Mouse (Mus musculus): ENCODE data around the gene Ints1. TPM values are rescaled to one million over a fixed set of nuclear protein-coding genes. Genes with fewer than 3 reads are reported as not detected.

The Ints1 gene
- total RNA-seq, 2 experiments from 2014 or later: 27.4 to 31.2 TPM

DNA sequence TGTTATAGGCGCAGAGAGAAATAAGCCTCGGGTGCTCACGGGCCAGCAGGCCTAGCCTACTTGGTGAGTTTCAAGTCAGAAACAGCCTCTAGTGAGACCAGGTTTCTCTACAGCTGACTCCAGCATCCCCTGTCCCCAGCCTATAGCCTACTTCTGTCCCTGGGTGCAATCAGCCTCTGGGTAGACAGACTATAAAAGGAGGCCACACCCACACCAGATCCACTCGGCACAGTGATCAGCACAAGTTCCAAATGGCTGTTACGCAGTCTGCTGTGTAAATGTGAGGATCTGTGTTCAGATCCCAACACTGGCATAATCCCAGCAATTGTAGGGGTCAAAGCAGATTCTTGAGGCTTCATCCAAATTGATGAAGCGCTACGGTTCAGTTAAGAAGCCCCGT lies 27.7 kb upstream of the Ints1 start:
- no peak for DNase-seq
- intact Hi-C loops (cut with DNase I): no loop called here

DNA sequence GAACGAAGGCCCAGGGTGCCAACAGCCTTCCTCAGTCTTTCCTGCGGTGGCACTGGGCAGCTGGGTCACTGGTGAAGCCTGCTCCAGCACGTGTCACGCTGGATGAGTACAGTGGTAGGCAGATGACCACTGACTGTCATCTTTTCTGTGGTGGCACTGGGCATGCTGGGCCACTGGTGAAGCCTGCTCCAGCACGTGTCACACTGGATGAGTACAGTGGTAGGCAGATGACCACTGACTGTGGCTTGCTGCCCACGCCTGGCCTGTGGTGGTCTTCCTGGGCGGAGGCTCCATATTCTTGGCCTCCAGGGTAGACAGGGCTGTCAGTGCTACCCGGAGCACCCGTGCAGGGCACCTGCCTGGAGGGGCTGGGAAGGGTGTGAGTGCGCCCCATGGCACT lies 26.4 kb upstream of the Ints1 start:
- DNase-seq: no peak
- intact Hi-C loops (cut with DNase I): no loop called here

DNA sequence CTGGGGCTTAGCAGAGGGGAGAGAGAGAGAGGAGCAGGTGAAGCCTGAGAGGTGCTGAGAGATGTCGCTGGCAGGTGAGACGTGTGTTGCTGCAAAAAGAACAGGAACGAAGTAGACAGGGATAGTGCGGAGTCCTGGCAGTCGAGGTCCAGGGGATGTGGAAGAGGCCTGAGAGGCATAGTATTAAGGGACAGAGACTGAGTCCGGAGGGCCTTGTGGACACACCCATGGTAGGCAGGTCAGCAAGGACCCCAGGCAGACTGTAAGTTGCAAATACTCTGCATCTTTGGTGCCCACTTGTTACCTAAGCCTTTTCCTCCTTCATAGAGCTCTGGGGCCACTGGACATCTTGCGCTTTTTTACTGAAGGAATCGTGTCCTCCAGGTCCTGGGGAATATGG lies 25.8 kb upstream of the Ints1 start:
- DNase-seq: no peak
- intact Hi-C loops (cut with DNase I): no loop called here

DNA sequence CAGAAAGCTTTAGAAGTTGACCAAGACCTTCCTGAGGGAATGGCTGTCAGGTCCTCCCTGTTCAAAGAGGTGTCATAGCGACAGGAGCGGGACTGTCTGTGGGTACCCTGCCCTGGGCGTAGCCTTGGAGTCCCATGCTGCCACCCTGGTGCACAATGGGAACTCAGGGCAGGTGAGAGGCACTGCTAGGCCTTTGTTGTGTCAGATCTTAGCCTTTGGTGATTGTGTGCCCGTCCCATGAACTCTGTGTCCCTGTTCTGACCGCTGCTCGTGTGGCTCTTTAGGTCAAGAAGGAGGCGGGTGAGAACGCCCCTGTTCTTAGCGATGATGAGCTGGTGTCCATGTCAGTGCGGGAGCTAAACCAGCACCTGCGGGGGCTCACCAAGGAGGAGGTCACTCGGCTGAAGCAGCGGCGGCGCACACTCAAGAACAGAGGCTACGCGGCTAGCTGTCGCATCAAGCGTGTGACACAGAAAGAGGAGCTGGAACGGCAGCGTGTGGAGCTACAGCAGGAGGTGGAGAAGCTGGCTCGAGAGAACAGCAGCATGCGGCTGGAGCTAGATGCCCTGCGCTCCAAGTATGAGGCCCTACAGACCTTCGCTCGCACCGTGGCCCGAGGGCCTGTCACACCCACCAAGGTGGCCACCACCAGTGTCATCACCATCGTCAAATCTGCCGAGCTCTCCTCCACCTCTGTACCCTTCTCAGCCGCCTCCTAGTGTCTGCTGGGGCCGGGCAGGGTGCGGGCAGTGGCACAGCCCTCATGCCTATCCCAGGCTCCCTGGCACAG lies 24.5 kb upstream of the Ints1 start:
- intact Hi-C loops (cut with DNase I): no loop called here
- DNase-seq: no peak

GRCm38 (mm10) chr5:139799041-139799440 lies 23.6 kb upstream of the Ints1 start:
- no peak for DNase-seq
- intact Hi-C loops (cut with DNase I): no loop called here

GRCm38 (mm10) chr5:139798168-139798900 lies 22.9 kb upstream of the Ints1 start:
- intact Hi-C loops (cut with DNase I): no loop called here

GRCm38 (mm10) chr5:139797473-139798167 lies 22.1 kb upstream of the Ints1 start:
- intact Hi-C loops (cut with DNase I): no loop called here
- peak; percentile 81 to 88 for DNase-seq

More at GRCm38 (mm10) chr5:139798168-139798900, 22.9 kb upstream of the Ints1 start:
- no peak for DNase-seq

- DNase-seq: peak; percentile 79 to 91
- intact Hi-C loops (cut with DNase I): no loop called here
Measured at GRCm38 (mm10) chr5:139796900-139797299, 21.4 kb upstream of the Ints1 start.

DNA sequence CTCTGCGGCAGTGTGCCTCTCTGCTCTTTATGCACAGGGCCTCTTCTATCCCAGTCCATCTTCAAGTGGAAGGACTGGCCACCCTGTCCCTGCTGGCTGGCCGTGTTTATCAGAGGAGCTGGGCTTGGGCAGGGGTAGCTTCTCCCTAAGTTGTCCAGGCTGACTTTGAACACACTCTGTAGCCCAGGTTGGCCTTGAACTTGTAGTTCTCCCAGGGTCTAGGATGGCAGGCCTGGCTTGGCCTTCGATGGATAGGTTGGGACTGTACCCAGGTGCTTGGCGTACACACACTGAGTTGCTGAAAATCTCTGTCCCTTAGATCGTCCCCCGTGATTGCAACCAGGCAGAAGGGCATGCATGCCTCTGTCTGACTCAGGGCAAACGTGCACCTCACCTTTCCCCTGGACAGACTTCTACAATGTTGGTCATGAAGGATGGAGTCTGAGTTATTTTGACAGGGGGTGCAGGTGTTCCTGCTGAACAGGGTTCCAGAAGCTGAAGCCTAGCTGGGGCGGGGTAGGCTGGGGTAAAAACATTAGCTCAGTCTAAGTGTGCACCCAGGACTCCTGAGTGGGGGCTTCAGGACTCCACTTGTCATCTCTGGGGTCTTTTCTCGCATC lies 20.6 kb upstream of the Ints1 start:
- DNase-seq: no peak
- intact Hi-C loops (cut with DNase I): no loop called here

- DNase-seq: peak in 1 of 2 experiments; percentile 52
- intact Hi-C loops (cut with DNase I): no loop called here
Measured at GRCm38 (mm10) chr5:139794938-139795337, 19.5 kb upstream of the Ints1 start.

GRCm38 (mm10) chr5:139794137-139794536 lies 18.7 kb upstream of the Ints1 start:
- no peak for DNase-seq

GRCm38 (mm10) chr5:139793338-139794089 lies 18.0 kb upstream of the Ints1 start:
- intact Hi-C loops (cut with DNase I): no loop called here
- DNase-seq: no peak

More at GRCm38 (mm10) chr5:139794137-139794536, 18.7 kb upstream of the Ints1 start:
- intact Hi-C loops (cut with DNase I): no loop called here

GRCm38 (mm10) chr5:139792966-139793337 lies 17.5 kb upstream of the Ints1 start:
- DNase-seq: no peak
- intact Hi-C loops (cut with DNase I): no loop called here

DNA sequence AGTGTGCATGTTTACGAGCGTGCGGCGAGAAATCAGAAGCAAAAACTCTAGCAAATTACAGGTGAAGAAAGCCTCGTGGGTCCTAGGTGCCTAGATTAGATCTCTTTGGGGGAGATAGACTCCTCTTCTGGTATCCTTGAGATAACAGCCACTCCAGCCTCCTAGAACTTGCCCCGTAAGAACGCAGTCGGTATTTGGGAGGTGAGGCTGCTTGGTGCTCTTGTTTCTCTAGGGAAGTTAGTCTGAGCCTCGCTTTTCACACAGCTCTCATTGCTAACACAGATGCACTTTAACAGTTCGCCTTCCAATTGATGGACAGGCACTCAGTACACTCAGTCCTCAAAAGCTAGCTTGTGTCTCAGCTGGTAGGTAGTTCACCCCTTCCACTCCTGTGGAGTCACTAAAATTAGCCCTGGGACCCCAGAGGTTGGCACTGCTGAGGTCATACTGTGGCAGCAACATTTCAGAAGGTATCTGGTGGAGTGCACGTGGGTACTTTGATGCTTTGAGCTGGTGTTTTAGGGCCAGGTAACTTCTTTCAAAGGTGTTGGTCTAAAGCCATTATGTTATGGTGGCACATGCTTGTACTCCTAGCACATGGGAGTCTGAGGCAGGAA lies 16.8 kb upstream of the Ints1 start:
- DNase-seq: no peak
- intact Hi-C loops (cut with DNase I): no loop called here

- DNase-seq: peak; percentile 98 to 99
- intact Hi-C loops (cut with DNase I): no loop called here
Measured at GRCm38 (mm10) chr5:139791227-139792158, 16.0 kb upstream of the Ints1 start, which contains the start of gene Mafk. Gene Mafk (plus strand): TSS chr5:139791513.

DNA sequence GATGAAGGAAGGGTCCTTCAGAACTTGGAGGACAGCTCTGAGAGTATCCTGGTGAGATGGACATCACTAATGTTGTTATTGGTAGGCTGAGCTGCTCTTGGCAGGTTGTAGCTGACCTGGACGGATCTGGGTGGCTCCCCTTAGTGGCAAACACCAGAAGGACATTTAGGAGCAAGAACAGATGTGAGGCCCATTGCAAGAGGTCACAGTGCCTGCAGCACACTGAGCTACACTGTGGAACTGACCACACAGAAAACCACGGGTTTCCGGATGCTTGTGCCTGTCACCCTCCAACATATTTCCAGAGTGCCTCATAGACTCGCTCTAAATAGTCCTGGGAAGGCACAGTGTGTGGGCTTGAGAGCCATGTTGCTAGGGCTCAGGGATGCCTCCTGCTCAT lies 14.0 kb upstream of the Ints1 start:
- intact Hi-C loops (cut with DNase I): no loop called here
- no peak for DNase-seq

DNA sequence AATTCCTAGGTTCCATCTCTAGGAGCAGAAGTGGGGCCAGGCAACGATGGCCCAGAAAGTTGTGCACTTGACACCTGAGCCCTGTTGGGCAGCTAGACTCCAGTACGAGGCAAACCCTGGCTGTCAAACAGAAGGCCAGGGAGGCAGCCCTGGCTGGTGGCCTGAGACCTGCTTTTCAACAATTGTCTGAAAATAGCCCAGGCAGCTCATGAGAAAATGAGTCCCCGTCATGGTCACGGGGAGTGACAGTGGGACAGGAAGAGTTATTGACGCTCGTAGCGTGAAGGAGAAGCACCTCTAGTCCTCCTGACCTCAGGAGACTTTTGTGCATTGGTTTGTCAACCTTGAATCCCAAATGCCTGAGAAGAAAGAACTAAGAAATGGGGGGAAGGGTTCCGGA lies 5.9 kb upstream of the Ints1 start:
- intact Hi-C loops (cut with DNase I): loop anchor here (5.0 kb wide), 1 partner anchor 36 kb away; the partner anchor contains the start of gene Tmem184a
- DNase-seq: no peak

DNA sequence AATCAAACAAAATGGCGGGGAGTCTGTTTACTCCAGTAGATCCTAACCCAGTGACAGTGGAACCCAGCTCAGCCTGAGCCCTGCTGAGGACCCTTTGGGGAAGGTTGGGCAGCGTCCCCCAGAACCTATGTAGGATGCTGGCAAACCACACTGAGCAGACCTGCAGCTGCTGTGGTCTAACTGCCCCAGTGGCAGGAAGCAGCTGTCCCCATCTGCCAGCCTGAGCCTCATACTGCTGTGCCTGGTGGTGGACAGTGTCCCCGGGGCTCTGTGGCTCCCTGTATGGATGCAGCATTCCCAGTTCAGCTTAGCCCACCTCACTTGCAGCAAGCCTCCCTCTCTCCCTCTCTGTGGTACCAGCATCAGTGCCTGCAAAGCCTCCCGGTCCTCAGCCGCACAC lies 1.5 kb upstream of the Ints1 start:
- intact Hi-C loops (cut with DNase I): no loop called here
- no peak for DNase-seq
